Mouse (Mus musculus): Measurements from ENCODE around the gene Bsn. TPM values are rescaled to one million over a fixed set of nuclear protein-coding genes. Genes with fewer than 3 reads are reported as not detected.
"Not testable (repeated sequence)": the region's sequence is repeated elsewhere in the genome, so short reads cannot be mapped to it uniquely, and the experiment has no call there.

The Bsn gene
- polyA plus RNA-seq, 1 experiment from 2014 or later: 1.3 TPM

DNA sequence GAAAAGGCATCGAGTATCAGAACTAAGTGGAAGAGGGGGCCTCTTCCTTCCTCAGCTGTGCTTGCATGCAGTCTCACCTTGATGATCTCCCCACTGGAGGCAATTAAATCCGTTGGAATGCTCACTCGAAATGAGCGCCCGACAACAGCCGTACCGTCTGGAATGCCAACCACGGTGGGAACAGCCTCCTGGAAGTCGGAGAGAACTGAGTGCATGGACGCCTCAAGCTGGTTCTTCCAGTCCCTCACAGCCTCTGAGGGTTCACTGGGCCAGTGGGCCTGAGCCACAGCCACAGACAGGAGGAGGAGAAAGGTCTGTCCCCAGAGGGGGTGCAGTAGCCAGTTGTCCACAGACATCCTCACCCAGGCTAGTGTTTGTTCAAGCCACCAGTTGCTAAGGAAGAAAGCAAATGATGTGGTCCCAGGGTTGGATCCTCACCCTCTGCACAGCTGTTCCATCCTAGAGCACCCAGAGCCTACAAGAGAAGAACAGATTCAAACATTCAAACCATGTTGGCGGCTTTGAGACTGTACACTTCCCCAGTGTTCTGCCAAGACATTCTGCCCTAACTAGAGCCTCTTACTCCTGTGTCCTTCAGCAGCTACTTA lies 27.9 kb upstream of the Bsn start:
- Histone ChIP-seq H3K4me3 (no peak overlapping the region), H3K27me3 (ENCODE audit: insufficient read depth, poor library complexity, severe bottlenecking) (no peaks in the 10 kb centered on the region), H3K9me3 (no peaks in the 10 kb centered on the region), H3K36me3 (peaks cover 36% of the 10 kb centered on the region), H3K27ac (no peak overlapping the region), H3K4me1 (peaks cover 16% of the 10 kb centered on the region; the same call in 1 of the 2 replicates)
- DNase-seq (ENCODE audit: low spot score): no peak
- WGBS: 87% methylated on average over 11 of the region's 11 CpGs

DNA sequence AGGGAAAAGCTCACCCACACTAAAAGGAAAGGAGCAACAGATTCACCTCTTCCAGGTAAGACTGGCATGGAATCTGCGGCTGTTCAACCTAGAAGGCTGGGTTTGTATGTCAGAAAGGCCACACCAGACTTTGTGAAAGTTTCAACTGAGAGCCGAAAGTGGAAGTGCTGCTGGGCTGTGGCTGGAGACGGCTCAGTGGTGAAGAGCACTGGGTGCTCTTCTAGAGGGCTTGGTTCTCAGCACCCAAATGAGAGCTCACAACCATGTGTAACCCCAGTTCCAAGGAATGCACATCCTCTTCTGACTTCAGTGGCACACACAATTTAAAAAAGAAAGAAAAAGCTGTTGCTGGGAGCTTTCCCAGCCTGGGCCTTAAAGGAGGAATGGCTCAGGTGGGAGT lies 27.2 kb upstream of the Bsn start:
- H3K9me3 ChIP-seq: no peaks in the 10 kb centered on the region
- H3K4me1 ChIP-seq: peaks cover 17% of the 10 kb centered on the region; the same call in 1 of the 2 replicates
- H3K27ac ChIP-seq: no peak overlapping the region
- no peak overlapping the region for H3K4me3 ChIP-seq
- H3K36me3 ChIP-seq: peaks cover 36% of the 10 kb centered on the region
- WGBS: 95% methylated on average over 3 of the region's 3 CpGs
- no peaks in the 10 kb centered on the region for H3K27me3 ChIP-seq (ENCODE audit: insufficient read depth, poor library complexity, severe bottlenecking)
- DNase-seq (ENCODE audit: low spot score): no peak

DNA sequence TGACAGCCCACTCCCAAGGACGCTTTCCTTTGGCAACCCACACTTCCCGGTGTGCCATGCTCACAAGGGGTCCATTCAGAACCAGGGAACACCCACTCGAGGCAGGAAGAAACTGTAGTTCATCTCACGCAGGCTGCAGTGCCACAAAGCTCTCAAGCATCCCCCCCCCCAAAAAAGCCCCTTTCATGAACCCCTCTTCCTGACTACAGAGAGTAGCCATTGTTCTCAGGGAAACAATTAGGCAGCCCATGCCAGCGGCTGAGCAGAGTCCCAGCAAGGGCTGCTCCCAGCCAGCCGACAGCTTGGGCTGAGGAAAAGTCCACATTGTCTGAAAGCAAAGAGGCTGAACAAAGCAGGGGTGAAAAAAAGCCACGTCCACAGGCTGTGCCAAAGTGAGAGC lies 22.9 kb upstream of the Bsn start:
- Histone ChIP-seq H3K9me3 (no peaks in the 10 kb centered on the region), H3K36me3 (peaks cover 53% of the 10 kb centered on the region), H3K27me3 (ENCODE audit: insufficient read depth, poor library complexity, severe bottlenecking) (no peaks in the 10 kb centered on the region), H3K4me1 (peaks cover 6% of the 10 kb centered on the region; the same call in 1 of the 2 replicates), H3K4me3 (no peak overlapping the region), H3K27ac (0 out of 2 replicates have a peak overlapping the region, but pooled peaks have one; percentile 22)
- DNase-seq (ENCODE audit: low spot score): no peak
- 55% methylated on average over 7 of the region's 7 CpGs for WGBS

DNA sequence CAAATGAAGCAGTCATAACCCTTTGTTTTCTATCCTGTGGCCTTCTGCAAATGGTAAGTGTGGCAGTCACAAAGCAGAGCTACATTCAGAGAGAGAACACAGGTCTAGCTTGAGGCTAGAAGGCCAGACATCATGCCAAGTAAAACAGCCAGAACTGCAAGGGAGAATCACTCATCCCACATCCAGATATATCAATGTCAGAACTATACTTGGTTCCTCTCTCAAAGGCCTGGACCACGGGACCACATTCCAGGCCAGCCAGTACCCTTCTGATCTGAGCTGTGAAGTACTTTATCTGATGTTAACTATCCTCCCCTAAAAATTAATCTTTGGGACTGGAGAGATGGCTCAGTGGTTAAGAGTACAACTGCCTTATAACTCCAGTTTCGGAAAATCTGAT lies 22.2 kb upstream of the Bsn start:
- Histone ChIP-seq H3K9me3 (no peaks in the 10 kb centered on the region), H3K4me3 (no peak overlapping the region), H3K4me1 (peaks cover 6% of the 10 kb centered on the region; the same call in 1 of the 2 replicates), H3K36me3 (peaks cover 53% of the 10 kb centered on the region), H3K27ac (no peak overlapping the region), H3K27me3 (ENCODE audit: insufficient read depth, poor library complexity, severe bottlenecking) (no peaks in the 10 kb centered on the region)
- no peak for DNase-seq (ENCODE audit: low spot score)
- 72% methylated on average over 2 of the region's 2 CpGs for WGBS

DNA sequence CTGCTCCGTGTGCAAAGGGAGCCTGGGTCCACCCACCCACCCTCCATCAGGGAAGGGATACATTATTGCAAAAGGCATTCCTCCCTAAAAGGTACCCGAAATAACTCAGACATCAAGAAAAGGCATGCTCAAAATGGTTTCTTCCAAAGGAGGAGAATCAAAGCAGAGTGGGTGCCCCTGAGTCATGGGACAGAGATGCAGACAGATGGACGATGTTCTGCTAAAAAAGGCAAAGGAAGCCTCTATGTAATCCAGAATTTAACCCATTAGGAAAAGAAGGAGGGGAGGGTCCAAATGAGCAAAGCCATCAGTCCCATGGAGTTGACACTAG lies 15.4 kb upstream of the Bsn start:
- WGBS: 80% methylated on average over 3 of the region's 3 CpGs
- DNase-seq (ENCODE audit: low spot score): no peak
- H3K27ac ChIP-seq: no peak overlapping the region
- peaks cover 11% of the 10 kb centered on the region for H3K4me1 ChIP-seq
- H3K27me3 ChIP-seq (ENCODE audit: insufficient read depth, poor library complexity, severe bottlenecking): no peaks in the 10 kb centered on the region
- no peak overlapping the region for H3K4me3 ChIP-seq
- no peaks in the 10 kb centered on the region for H3K9me3 ChIP-seq
- H3K36me3 ChIP-seq: peaks cover 52% of the 10 kb centered on the region

DNA sequence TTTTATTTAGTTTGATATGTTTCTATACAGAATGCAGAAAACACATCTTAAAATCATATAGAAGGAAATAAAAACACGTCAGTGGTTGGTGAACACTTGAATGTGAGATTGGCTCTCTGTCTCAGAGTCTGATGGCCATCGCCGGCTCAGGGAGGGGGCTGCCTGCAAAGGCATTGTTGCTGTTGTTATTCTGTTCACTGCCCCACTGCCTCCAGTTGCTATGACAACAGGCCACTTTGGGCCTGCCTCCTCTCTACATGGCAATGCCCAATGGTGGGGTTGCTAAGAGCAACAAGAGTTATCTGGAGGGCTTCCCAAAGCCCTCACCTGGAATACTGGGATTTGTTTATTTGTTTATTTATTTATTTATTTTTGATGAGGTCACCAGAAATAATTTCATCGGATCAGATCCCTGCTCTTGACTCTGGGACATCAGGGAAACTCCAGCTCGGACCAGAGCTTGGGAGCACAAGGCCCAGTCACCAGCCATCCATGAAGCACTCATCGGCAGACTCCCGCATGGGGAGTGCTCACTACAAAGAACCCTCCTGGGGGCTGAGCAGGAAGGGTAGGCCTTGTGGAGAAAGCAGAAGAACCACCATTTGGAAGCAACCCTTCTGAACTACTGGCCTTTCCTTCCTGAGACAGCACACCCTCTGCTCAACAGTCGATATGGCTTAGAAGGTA lies 14.8 kb upstream of the Bsn start:
- Histone ChIP-seq H3K36me3 (peaks cover 50% of the 10 kb centered on the region), H3K4me1 (peaks cover 14% of the 10 kb centered on the region), H3K9me3 (no peaks in the 10 kb centered on the region), H3K4me3 (no peak overlapping the region), H3K27me3 (ENCODE audit: insufficient read depth, poor library complexity, severe bottlenecking) (no peaks in the 10 kb centered on the region), H3K27ac (no peak overlapping the region)
- no peak for DNase-seq (ENCODE audit: low spot score)
- 80% methylated on average over 8 of the region's 8 CpGs for WGBS

DNA sequence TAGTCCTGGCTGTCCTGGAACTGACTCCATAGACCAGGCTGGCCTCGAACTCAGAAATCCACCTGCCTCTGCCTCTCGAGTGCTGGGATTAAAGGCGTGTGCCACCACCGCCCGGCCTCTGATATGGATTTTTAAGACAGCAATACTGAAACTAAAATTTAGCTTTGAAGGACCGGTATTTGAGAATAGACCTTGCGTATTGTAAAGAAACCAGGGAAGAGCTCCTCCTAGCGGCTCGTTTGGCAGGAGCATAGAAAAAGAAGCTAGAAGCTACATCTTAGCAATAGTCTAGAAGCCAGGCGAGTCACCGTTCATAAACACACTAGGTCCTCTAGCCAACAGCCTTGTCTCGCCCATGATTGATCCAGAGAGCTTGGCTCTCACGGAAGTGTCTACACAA lies 12.8 kb upstream of the Bsn start:
- DNase-seq (ENCODE audit: low spot score): no peak

DNA sequence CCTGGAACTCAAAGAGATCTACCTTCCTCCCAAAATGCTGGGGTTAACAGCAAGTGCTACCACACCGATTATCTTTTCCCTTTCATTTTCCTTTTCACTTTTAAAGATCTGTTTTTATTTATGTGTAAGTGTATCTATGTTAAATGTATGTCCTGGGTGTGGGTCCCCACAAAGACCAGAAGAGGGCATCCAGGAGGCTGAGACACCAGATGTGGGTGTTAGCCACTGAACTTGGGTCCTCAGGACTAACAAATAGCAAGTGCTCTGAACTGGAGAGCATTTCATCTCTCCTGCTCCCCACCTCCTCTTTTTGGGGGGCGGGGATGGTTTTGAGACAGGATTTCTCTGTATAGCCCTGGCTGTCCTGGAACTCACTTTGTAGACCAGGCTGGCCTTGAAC lies 12.0 kb upstream of the Bsn start:
- H3K27ac ChIP-seq: no peak overlapping the region
- peaks cover 22% of the 10 kb centered on the region for H3K36me3 ChIP-seq
- peaks cover 23% of the 10 kb centered on the region for H3K4me1 ChIP-seq
- WGBS: 87% methylated on average over 2 of the region's 2 CpGs
- H3K27me3 ChIP-seq (ENCODE audit: insufficient read depth, poor library complexity, severe bottlenecking): no peaks in the 10 kb centered on the region
- no peaks in the 10 kb centered on the region for H3K9me3 ChIP-seq
- no peak overlapping the region for H3K4me3 ChIP-seq
- no peak for DNase-seq (ENCODE audit: low spot score)

More for the DNA sequence above, 12.8 kb upstream of the Bsn start:
- peaks cover 17% of the 10 kb centered on the region for H3K4me1 ChIP-seq
- H3K36me3 ChIP-seq: peaks cover 30% of the 10 kb centered on the region
- H3K27ac ChIP-seq: no peak overlapping the region
- WGBS: 38% methylated on average over 13 of the region's 13 CpGs
- H3K27me3 ChIP-seq (ENCODE audit: insufficient read depth, poor library complexity, severe bottlenecking): no peaks in the 10 kb centered on the region
- no peaks in the 10 kb centered on the region for H3K9me3 ChIP-seq
- no peak overlapping the region for H3K4me3 ChIP-seq

DNA sequence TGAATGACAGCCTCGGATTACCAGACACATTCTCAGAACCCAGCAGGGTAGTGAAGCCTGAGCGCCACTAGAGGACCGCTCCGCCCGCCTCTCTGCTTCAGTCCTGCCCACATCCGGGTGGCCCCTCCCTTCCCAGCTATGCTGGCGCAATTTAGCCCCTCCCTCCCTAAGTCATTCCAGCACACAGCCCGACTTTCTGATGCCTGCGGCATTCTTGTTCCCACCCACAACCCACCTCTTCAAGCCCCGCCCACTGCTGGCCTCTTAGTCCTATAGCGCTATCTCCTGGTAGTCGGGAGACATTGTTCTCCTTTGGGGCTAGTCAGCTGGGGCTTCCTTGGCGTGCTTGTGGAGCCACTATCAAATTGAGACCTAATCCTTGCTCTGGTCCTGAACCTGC lies 11.0 kb upstream of the Bsn start:
- Histone ChIP-seq H3K36me3 (peaks cover 13% of the 10 kb centered on the region), H3K4me3 (peak overlapping the region; percentile 46), H3K9me3 (no peaks in the 10 kb centered on the region), H3K27me3 (ENCODE audit: insufficient read depth, poor library complexity, severe bottlenecking) (no peaks in the 10 kb centered on the region), H3K27ac (peak overlapping the region; percentile 71), H3K4me1 (peaks cover 28% of the 10 kb centered on the region)
- under 1% methylated on average over 13 of the region's 13 CpGs for WGBS
- DNase-seq (ENCODE audit: low spot score): peak; percentile 99

DNA sequence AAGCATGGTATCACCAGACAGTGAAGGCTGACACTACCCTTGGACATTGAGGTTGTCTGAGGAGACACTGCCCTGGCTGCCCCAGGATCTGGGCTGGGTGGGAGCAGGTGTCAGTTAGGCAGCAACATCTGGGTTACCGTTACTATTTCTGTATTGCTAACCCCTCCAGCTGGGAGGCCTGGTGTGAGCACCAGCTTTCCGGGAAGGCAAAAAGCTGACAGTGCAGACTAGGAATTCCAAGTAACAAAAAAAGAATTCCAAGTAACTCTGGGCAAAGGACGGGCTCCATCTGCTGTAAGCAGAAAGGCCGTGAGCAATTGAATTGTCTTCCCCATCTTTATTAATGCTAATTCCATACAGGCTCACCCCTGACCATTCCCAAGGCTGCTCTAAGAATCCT lies 8.4 kb upstream of the Bsn start:
- no peak for DNase-seq (ENCODE audit: low spot score)
- H3K4me3 ChIP-seq: no peak overlapping the region
- no peaks in the 10 kb centered on the region for H3K9me3 ChIP-seq
- WGBS: 59% methylated on average over 4 of the region's 4 CpGs
- no peaks in the 10 kb centered on the region for H3K36me3 ChIP-seq
- H3K27ac ChIP-seq: no peak overlapping the region
- peaks cover 24% of the 10 kb centered on the region for H3K4me1 ChIP-seq
- H3K27me3 ChIP-seq (ENCODE audit: insufficient read depth, poor library complexity, severe bottlenecking): no peaks in the 10 kb centered on the region; the same call in 1 of the 2 replicates

DNA sequence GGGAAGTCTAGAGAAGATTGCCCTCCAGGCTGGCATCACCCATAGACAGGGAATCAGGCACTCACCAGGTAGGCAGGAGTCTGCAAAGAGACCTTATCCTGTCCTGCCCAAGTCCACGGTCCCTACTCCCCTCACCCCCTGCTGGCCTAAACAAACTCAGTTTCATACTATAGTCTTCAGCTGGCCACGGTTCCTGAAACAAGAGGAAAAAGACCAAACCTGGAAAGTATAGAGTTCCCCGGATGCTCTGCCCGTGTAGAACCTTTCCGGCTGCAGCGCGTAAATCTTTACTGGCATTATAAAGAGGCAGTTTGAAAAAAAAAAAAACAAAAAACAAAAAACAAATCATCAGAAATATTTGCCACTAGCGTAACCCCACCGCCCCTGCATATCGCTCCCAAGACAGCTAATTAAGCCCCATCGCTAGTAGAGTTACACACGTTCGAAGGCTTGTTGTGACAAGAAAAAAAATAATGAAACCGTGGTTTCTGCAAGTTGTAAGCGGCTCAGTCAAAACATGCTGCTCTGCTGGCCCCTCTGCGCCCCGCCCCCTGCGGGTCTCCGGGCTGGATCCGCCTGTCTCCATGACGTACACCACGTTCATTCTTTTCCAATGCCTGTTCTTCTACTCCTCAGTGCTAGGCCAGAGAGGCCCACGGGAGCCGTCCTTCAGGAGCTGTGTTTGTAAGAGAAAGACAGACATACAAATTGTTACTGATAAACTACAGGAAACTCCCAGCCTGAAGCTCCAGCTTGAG lies 6.9 kb upstream of the Bsn start:
- Histone ChIP-seq H3K9me3 (no peaks in the 10 kb centered on the region), H3K27ac (peak overlapping the region; percentile 23; the same call in 1 of the 2 replicates), H3K4me3 (peak overlapping the region; percentile 20; the same call in 1 of the 2 replicates), H3K4me1 (peaks cover 24% of the 10 kb centered on the region), H3K36me3 (no peaks in the 10 kb centered on the region), H3K27me3 (ENCODE audit: insufficient read depth, poor library complexity, severe bottlenecking) (no peaks in the 10 kb centered on the region; the same call in 1 of the 2 replicates)
- 36% methylated on average over 24 of the region's 24 CpGs for WGBS
- DNase-seq (ENCODE audit: low spot score): no peak

DNA sequence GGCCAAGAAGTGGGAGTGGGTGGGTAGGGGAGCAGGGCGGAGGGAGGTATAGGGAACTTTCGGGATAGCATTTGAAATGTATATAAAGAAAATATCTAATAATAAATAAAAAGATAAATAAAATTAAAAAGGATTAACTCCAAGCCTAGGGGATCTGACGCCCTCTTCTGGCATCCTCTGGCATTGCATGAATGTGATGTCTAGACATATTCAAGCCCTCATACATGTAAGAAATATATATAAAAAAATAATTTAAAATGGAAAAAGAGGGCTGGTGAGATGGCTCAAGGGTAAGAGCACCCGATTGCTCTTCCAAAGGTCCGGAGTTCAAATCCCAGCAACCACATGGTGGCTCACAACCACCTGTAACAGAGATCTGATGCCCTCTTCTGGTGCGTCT lies 6.0 kb upstream of the Bsn start:
- not testable (repeated sequence) for H3K27me3 ChIP-seq (ENCODE audit: insufficient read depth, poor library complexity, severe bottlenecking); DNase-seq (ENCODE audit: low spot score); H3K9me3 ChIP-seq; H3K27ac ChIP-seq; H3K4me3 ChIP-seq; H3K36me3 ChIP-seq
- peaks cover 24% of the 10 kb centered on the region for H3K4me1 ChIP-seq
- 63% methylated on average over 6 of the region's 6 CpGs for WGBS

DNA sequence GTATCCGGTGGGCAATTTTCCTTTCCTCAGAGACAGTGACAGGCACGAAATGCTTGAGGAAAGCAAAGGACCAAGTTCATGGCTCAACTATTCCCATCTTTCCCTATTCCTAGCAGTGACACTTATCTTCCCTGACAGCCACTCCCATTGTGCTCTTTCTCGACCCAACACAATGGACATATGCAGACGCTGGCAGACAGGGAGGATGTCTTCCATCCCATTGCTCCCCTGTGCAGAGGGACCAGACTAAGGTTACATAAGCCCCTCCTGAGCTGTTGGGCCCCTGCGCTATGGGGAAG lies 747 bp downstream of the Bsn start:
- peaks cover 11% of the 10 kb centered on the region for H3K4me1 ChIP-seq
- H3K36me3 ChIP-seq: no peaks in the 10 kb centered on the region
- H3K27ac ChIP-seq: no peak overlapping the region
- no peak for DNase-seq (ENCODE audit: low spot score)
- no peaks in the 10 kb centered on the region for H3K9me3 ChIP-seq
- H3K27me3 ChIP-seq (ENCODE audit: insufficient read depth, poor library complexity, severe bottlenecking): peaks cover 57% of the 10 kb centered on the region
- 45% methylated on average over 5 of the region's 5 CpGs for WGBS
- peak overlapping the region; percentile 75; the same call in 1 of the 2 replicates for H3K4me3 ChIP-seq

Data from heart, embryonic 10.5 days (tissue).